8 mouse cellular contexts compared by ENCODE assay signal in genomic region chr7:80186021-80186420, GRCm38 (mm10). TPM values are rescaled to one million over a fixed set of nuclear protein-coding genes. Genes with fewer than 3 reads are reported as not detected.
DNase-seq lines count a peak whose midpoint lies in the region; ATAC-seq and TF ChIP-seq lines count a peak whose summit lies in the region.

No protein-coding gene starts in this region.

- no peaks in the 10 kb centered on the region for H3K9me3 ChIP-seq in ES-Bruce4 (replicated peaks; ENCODE audit: control insufficient read depth, insufficient read depth, low read length, poor library complexity, severe bottlenecking)
- H3K9me3 ChIP-seq in forebrain, embryonic 13.5 days (replicated peaks), result no peaks in the 10 kb centered on the region
- H3K9me3 ChIP-seq in hindbrain, embryonic 15.5 days, result no peaks in the 10 kb centered on the region
- H3K9me3 ChIP-seq in liver, embryonic 12.5 days (replicated peaks), result no peaks in the 10 kb centered on the region
- no peaks in the 10 kb centered on the region for H3K9me3 ChIP-seq in stomach, embryonic 14.5 days (ENCODE audit: control insufficient read depth, low read depth, low read length)

- peak; percentile 99 for TF ChIP-seq EP300 in ES-Bruce4 (IDR thresholded peaks at IDR 0.05; ENCODE audit: insufficient read depth, low read depth, low read length)

- DNase-seq in adrenal gland, adult 18-20 months (ENCODE audit: low spot score in 2 of 2), result peak; percentile 61 to 75
- DNase-seq in retina, embryonic 14.5 days (ENCODE audit: low spot score), result no peak
- DNase-seq in thymus, postnatal 0 days (ENCODE audit: low spot score), result no peak

- 14% methylated on average over 8 of the region's 8 CpGs for WGBS in forebrain, embryonic 13.5 days
- WGBS in hindbrain, embryonic 15.5 days, result 18% methylated on average over 8 of the region's 8 CpGs
- WGBS in liver, embryonic 12.5 days (ENCODE audit: insufficient replicate concordance), result 7% methylated on average over 8 of the region's 8 CpGs
- WGBS in stomach, embryonic 14.5 days, result 10% methylated on average over 8 of the region's 8 CpGs

- H3K4me1 ChIP-seq in ES-Bruce4 (ENCODE audit: control insufficient read depth, insufficient read depth, low read length), result peaks cover 6% of the 10 kb centered on the region
- peaks cover 46% of the 10 kb centered on the region for H3K4me1 ChIP-seq in forebrain, embryonic 13.5 days
- H3K4me1 ChIP-seq in hindbrain, embryonic 15.5 days (replicated peaks), result peaks cover 38% of the 10 kb centered on the region
- H3K4me1 ChIP-seq in liver, embryonic 12.5 days, result peaks cover 80% of the 10 kb centered on the region
- H3K4me1 ChIP-seq in stomach, embryonic 14.5 days (ENCODE audit: control insufficient read depth, insufficient read depth, low read length), result peaks cover 18% of the 10 kb centered on the region

- H3K36me3 ChIP-seq in ES-Bruce4 (ENCODE audit: control insufficient read depth, insufficient read depth, low read length, poor library complexity, severe bottlenecking), result no peaks in the 10 kb centered on the region
- H3K36me3 ChIP-seq in forebrain, embryonic 13.5 days (ENCODE audit: poor library complexity, severe bottlenecking), result no peaks in the 10 kb centered on the region
- H3K36me3 ChIP-seq in hindbrain, embryonic 15.5 days, result no peaks in the 10 kb centered on the region
- no peaks in the 10 kb centered on the region for H3K36me3 ChIP-seq in liver, embryonic 12.5 days
- no peaks in the 10 kb centered on the region for H3K36me3 ChIP-seq in stomach, embryonic 14.5 days (ENCODE audit: control insufficient read depth, insufficient read depth, low read length)

- H3K27me3 ChIP-seq in ES-Bruce4 (ENCODE audit: control insufficient read depth, insufficient read depth, low read length, poor library complexity, severe bottlenecking), result no peaks in the 10 kb centered on the region
- no peaks in the 10 kb centered on the region for H3K27me3 ChIP-seq in forebrain, embryonic 13.5 days
- H3K27me3 ChIP-seq in hindbrain, embryonic 15.5 days, result no peaks in the 10 kb centered on the region
- H3K27me3 ChIP-seq in liver, embryonic 12.5 days (replicated peaks), result peaks cover 14% of the 10 kb centered on the region
- no peaks in the 10 kb centered on the region for H3K27me3 ChIP-seq in stomach, embryonic 14.5 days (ENCODE audit: control insufficient read depth, insufficient read depth, low read length)

- peak overlapping the region; percentile 69 for H3K4me2 ChIP-seq in forebrain, embryonic 13.5 days
- H3K4me2 ChIP-seq in hindbrain, embryonic 15.5 days, result peak overlapping the region; percentile 65
- H3K4me2 ChIP-seq in liver, embryonic 12.5 days, result peak overlapping the region; percentile 89
- peak overlapping the region; percentile 70 for H3K4me2 ChIP-seq in stomach, embryonic 14.5 days (replicated peaks; ENCODE audit: low read depth, low read length)

- no peak for TF ChIP-seq CTCF in ES-Bruce4 (IDR thresholded peaks at IDR 0.05; ENCODE audit: low read depth, low read length)

- peak overlapping the region; percentile 96 for H3K27ac ChIP-seq in ES-Bruce4 (ENCODE audit: insufficient read depth, low read length)
- H3K27ac ChIP-seq in forebrain, embryonic 13.5 days, result peak overlapping the region; percentile 88
- no peak overlapping the region for H3K27ac ChIP-seq in hindbrain, embryonic 15.5 days (replicated peaks)
- H3K27ac ChIP-seq in liver, embryonic 12.5 days, result peak overlapping the region; percentile 87
- H3K27ac ChIP-seq in stomach, embryonic 14.5 days (ENCODE audit: low read length), result peak overlapping the region; percentile 74; the same call in 1 of the 2 replicates

- TF ChIP-seq POLR2A in ES-Bruce4 (IDR thresholded peaks at IDR 0.05; ENCODE audit: insufficient read depth, low read length), result peak; percentile 44

- ATAC-seq in forebrain, embryonic 13.5 days, result no peak
- no peak for ATAC-seq in hindbrain, embryonic 15.5 days (ENCODE audit: low FRiP score, low read depth)
- peak; percentile 87 for ATAC-seq in liver, embryonic 12.5 days
- ATAC-seq in stomach, embryonic 14.5 days (ENCODE audit: insufficient number of reproducible peaks, insufficient read depth, low FRiP score, low read depth), result no peak; the same call in 1 of the 2 replicates

- peak overlapping the region; percentile 97 for H3K4me3 ChIP-seq in ES-Bruce4 (ENCODE audit: low read depth, low read length)
- H3K4me3 ChIP-seq in forebrain, embryonic 13.5 days, result peak overlapping the region; percentile 58
- H3K4me3 ChIP-seq in hindbrain, embryonic 15.5 days, result peak overlapping the region; percentile 43
- H3K4me3 ChIP-seq in liver, embryonic 12.5 days, result peak overlapping the region; percentile 65
- H3K4me3 ChIP-seq in stomach, embryonic 14.5 days (ENCODE audit: low read depth, low read length), result peak overlapping the region; percentile 43; the same call in 1 of the 2 replicates

- peak overlapping the region; percentile 83 for H3K9ac ChIP-seq in ES-Bruce4 (ENCODE audit: low read depth, poor library complexity, severe bottlenecking)
- H3K9ac ChIP-seq in forebrain, embryonic 13.5 days, result peak overlapping the region; percentile 76; the same call in 1 of the 2 replicates
- no peak overlapping the region for H3K9ac ChIP-seq in hindbrain, embryonic 15.5 days
- H3K9ac ChIP-seq in liver, embryonic 12.5 days, result peak overlapping the region; percentile 79
- peak overlapping the region; percentile 49; the same call in 1 of the 2 replicates for H3K9ac ChIP-seq in stomach, embryonic 14.5 days (replicated peaks; ENCODE audit: low read depth, low read length)

RNA-seq across cellular contexts. Expression of gene Sema4b, which starts 0.6 kb away (rescaled TPM):
- polyA plus RNA-seq in ES-Bruce4 (2011; ENCODE audit: insufficient read depth, insufficient read length, low read depth, missing spikeins), result 27.1 and 29.0 TPM in 2 replicates
- total RNA-seq in adrenal gland, adult 18-20 months (2021), result 10 to 100 TPM; 62.7 to 75.9 TPM
- 20.7 and 22.3 TPM in 2 replicates for polyA plus RNA-seq in forebrain, embryonic 13.5 days (2015; fragmentation: Nextera tagmentation; extraction: Ambion mirVana)
- polyA plus RNA-seq in hindbrain, embryonic 15.5 days (2015; fragmentation: Nextera tagmentation; extraction: Ambion mirVana), result 22.7 and 25.7 TPM in 2 replicates
- polyA plus RNA-seq in liver, embryonic 12.5 days (2016; fragmentation: Nextera tagmentation; extraction: Ambion mirVana), result 16.9 and 17.9 TPM in 2 replicates
- polyA plus RNA-seq in stomach, embryonic 14.5 days (2014; fragmentation: Nextera tagmentation; extraction: Ambion mirVana), result 21.7 and 23.4 TPM in 2 replicates
- polyA plus RNA-seq in thymus, postnatal 0 days (2015; fragmentation: Nextera tagmentation; extraction: Ambion mirVana), result 16.8 and 20.9 TPM in 2 replicates

RNA-seq across cellular contexts. Expression of gene Cib1, which starts 46.6 kb away (rescaled TPM):
- polyA plus RNA-seq in ES-Bruce4 (2011; ENCODE audit: insufficient read depth, insufficient read length, low read depth, missing spikeins), result 35.5 and 38.4 TPM in 2 replicates
- total RNA-seq in adrenal gland, adult 18-20 months (2021), result 10 to 100 TPM; 53.9 to 64.2 TPM
- 34.4 and 37.8 TPM in 2 replicates for polyA plus RNA-seq in forebrain, embryonic 13.5 days (2015; fragmentation: Nextera tagmentation; extraction: Ambion mirVana)
- polyA plus RNA-seq in hindbrain, embryonic 15.5 days (2015; fragmentation: Nextera tagmentation; extraction: Ambion mirVana), result 36.4 and 38.3 TPM in 2 replicates
- polyA plus RNA-seq in liver, embryonic 12.5 days (2016; fragmentation: Nextera tagmentation; extraction: Ambion mirVana), result 97.5 and 99.2 TPM in 2 replicates
- polyA plus RNA-seq in stomach, embryonic 14.5 days (2014; fragmentation: Nextera tagmentation; extraction: Ambion mirVana), result 108 and 112 TPM in 2 replicates
- polyA plus RNA-seq in thymus, postnatal 0 days (2015; fragmentation: Nextera tagmentation; extraction: Ambion mirVana), result 186 and 189 TPM in 2 replicates

RNA-seq across cellular contexts. Expression of gene Gdpgp1, which starts 46.6 kb away (rescaled TPM):
- 3.3 and 4.3 TPM in 2 replicates for polyA plus RNA-seq in ES-Bruce4 (2011; ENCODE audit: insufficient read depth, insufficient read length, low read depth, missing spikeins)
- total RNA-seq in adrenal gland, adult 18-20 months (2021), result 1 to 10 TPM; 3.8 to 4.1 TPM
- polyA plus RNA-seq in forebrain, embryonic 13.5 days (2015; fragmentation: Nextera tagmentation; extraction: Ambion mirVana), result 3.3 and 3.8 TPM in 2 replicates
- 4.5 and 4.6 TPM in 2 replicates for polyA plus RNA-seq in hindbrain, embryonic 15.5 days (2015; fragmentation: Nextera tagmentation; extraction: Ambion mirVana)
- 3.9 and 4.4 TPM in 2 replicates for polyA plus RNA-seq in liver, embryonic 12.5 days (2016; fragmentation: Nextera tagmentation; extraction: Ambion mirVana)
- polyA plus RNA-seq in stomach, embryonic 14.5 days (2014; fragmentation: Nextera tagmentation; extraction: Ambion mirVana), result 5.0 and 5.6 TPM in 2 replicates
- polyA plus RNA-seq in thymus, postnatal 0 days (2015; fragmentation: Nextera tagmentation; extraction: Ambion mirVana), result 2.7 and 3.4 TPM in 2 replicates

Comparison
In these comparisons a context has a peak if more than half of its experiments do, and no peak if none do; other contexts are left out.
1. H3K4me3 ChIP-seq: peak in every context shown above with its lines; median percentile 97 in ES-Bruce4; 65 in liver, embryonic 12.5 days; 58 in forebrain, embryonic 13.5 days; 43 in hindbrain, embryonic 15.5 days; 43 in stomach, embryonic 14.5 days.
2. DNase-seq: peak in adrenal gland, adult 18-20 months (2 of 2); none in retina, embryonic 14.5 days (single experiment) and thymus, postnatal 0 days (single experiment).
3. Peak in every context shown above with its lines, with median percentiles within 50 percentile points of each other: H3K4me2 ChIP-seq.